Mouse (Mus musculus) left cerebral cortex, postnatal 36 days (tissue): ENCODE measurements around the gene Gm28510. TPM values are rescaled to one million over a fixed set of nuclear protein-coding genes. Genes with fewer than 3 reads are reported as not detected.
"Not testable (repeated sequence)": the region's sequence is repeated elsewhere in the genome, so short reads cannot be mapped to it uniquely, and the experiment has no call there.

ENCODE experiments used
- DNase-seq, 2 experiments: peaks; one replicate each; pipeline ENCODE4 v3.0.0; 2021 to 2022; ENCODE audit warnings: low spot score in 2 of 2, mixed read lengths in 1 of 2
- intact Hi-C: fragments of 180-260 bp; cut with DNase I; formaldehyde crosslinking; loops from one replicate; pipeline ENCODE4 v1.15.1; 2025
- total RNA-seq, 2 experiments: library from RNA; stranded (reverse); gene quantifications; 2 replicates each; pipeline ENCODE4 v1.2.3; 2021

The Gm28510 gene
- total RNA-seq, result not detected

GRCm38 (mm10) chrY:10412437-10412836 is at the start of gene Gm28510:
TSS of gene Gm28510 (plus strand) at chrY:10412737.
- intact Hi-C loops, DNase-seq: not testable (repeated sequence)

Other genes starting within 250 kb of the Gm28510 start
- gene Gm20834, start 88.1 kb upstream of the Gm28510 start, total RNA-seq, result not detected
- gene Gm20737, start 123.3 kb downstream of the Gm28510 start, total RNA-seq, result not detected
- not detected for gene Gm21775, start 140.7 kb downstream of the Gm28510 start, total RNA-seq
- not detected for gene Gm21900, start 203.6 kb downstream of the Gm28510 start, total RNA-seq